Mouse (Mus musculus) frontal cortex, postnatal 10 days (tissue): ENCODE data around the gene Acod1.

Source experiments
- DNase-seq, 2 experiments: peaks; one replicate each; pipeline ENCODE4 v3.0.0; 2022; ENCODE audit warnings: low spot score in 2 of 2, mixed read lengths in 1 of 2

Acod1 gene

GRCm38 (mm10) chr14:103102246-103102645 lies 55.5 kb downstream of the Acod1 start:
- no peak for DNase-seq

- no peak for DNase-seq
These were observed 56.1 kb downstream of the Acod1 start for GRCm38 (mm10) chr14:103102731-103103335.
